Mouse (Mus musculus): ENCODE data around the gene Mamdc2. TPM values are rescaled to one million over a fixed set of nuclear protein-coding genes. Genes with fewer than 3 reads are reported as not detected.

Gene Mamdc2
- total RNA-seq, 1 experiment from 2014 or later, result 1.3 TPM

DNA sequence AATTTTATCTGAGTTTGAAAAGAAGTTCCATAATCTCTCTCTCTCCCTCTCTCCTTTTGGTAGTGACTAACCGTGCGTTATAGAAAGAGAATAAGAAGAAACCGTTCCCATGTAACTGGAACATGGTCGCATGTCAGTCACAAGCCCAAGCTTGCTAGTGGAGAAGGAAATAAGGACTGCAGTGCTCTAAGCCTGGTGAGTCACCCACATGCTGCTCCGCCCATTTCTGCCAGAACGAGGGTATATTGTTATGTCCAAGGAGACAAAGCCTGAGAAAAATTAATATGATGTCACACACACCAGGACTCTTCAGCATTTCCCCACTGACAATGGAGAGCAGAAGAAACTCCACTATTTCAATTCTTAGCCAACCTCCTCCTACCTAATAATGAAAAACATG, 93.5 kb downstream of the Mamdc2 start:
- DNase-seq, result no peak

DNA sequence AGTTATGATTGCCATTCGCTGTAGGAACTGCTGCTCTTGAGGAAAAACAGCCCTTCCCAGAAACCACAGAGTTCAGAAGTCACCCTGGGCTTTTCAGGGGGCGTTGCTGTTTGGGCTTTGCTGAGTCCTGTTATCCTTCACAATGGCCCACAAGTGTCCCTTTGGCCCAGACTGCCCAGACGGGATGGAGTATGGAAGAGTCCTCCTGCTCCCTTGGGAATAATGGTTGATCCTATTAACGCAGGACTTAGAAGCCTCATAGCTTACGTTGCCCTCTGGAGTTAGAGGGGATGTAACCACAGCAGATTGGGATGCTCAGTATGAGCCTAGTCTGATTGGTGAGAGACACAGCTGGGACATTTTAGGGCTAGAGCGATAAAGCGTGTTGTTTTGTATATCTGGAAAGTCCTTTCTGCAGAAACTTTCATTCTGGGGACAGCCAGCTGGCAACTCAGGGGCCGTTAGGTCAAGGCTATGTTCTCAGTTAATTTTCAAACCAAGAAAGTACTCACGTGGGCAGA, 94.3 kb downstream of the Mamdc2 start:
- DNase-seq, result no peak

DNA sequence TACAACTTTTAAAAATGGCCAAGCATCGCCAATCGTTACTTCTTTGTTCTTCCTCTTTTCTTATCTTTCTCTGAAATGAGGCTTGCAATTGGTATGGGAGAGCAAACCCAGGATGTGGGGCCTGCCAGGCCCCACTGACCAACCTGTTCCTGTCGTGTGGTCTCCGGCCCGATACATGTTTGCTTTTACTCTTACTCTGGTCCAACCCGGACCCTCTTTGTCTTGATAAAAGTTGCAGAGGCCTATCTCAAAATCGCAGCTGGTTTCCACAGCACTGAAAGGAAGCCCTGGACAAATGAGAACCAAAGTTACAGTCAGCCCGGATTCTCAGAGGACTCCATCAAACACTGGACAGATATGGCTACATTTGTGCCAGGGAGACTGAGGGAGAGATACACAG, 95.1 kb downstream of the Mamdc2 start:
- DNase-seq, result no peak

DNA sequence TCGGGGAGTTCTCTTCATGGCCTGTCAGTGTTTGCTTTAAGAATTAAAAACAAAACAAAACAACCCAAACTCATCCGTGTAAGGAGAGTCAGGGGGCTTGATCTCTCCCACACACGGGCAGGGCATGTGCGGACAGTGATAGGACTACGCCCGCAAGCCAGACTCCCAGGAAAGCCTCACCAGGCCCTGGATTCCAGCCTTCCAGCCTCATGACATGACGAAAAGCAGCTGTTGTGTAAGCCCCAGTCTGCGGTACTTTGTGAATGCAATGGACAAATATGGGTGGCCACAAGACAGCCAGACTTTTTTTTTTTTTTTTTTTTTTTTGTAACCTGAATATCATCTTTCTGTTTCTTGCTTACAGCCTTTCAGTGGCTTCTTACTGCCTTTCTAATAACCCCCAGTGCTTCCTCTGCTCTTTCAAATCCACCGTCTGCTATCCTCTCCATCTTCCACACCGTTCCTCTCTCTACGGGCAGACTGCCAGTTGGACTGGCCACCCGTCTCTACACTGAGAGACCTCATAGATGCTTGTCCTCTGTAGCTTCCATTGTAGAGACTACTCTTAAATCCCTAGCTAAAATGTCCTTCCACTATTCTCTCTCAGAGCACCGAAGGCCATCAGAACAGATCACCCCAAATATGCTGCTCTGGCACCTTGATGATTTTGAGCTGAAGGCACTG, 96.3 kb downstream of the Mamdc2 start:
- no peak for DNase-seq

DNA sequence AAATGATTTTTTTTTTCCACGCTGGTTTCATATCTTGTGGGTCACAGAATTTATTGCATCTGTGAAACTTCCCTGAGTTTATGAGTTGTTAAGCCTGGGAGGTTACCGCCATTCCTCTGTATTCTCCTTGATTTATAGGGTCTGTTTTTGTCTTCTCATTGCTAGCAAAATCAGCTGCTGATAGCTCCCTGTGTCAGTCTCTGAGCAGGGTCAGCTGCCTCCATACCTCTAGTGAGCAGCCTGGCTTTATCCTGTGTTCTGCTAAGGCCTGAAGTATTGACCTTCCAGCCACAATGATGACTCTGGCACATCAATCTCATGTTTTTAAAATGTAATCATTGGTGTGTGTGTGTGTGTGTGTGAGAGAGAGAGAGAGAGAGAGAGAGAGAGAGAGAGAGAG, 98.3 kb downstream of the Mamdc2 start:
- DNase-seq, result no peak

DNA sequence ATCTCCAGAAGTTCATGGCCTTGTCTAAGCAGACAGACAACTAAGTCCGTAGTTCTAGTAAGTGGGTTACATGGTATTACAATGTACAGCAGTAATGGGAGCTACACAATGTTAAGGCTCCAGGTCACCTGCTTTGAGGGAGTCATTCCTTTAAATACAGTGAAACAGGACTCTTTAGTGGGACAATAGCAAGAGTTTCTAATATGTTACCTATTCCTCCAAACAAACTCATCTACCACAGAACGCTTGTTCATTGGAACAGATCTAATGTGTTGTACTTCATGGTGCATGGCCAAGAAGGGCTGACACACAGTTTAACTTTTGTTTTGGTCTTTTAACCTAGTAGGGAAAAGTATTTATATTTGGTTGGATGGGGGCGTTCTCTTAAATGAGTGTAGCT, 105.5 kb downstream of the Mamdc2 start:
- no peak for DNase-seq

DNA sequence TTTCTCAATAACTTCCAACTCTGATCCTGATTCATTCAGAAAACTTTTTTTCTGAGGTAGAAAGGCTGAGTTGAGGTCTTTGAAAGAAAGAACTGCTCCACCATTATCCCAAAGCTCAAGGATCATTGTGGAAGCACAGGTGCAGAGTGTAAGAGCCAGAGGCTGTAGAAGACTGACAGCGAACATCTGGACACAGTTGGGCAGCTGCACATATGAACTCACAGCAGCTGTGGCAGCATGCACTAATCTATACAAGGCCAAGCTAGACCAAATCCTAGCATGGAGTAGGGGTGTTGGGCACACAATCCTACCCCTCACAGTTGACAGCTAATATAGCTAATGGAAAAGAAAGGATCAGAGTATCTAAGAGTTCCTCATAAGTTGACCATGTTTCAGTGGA, 115.4 kb downstream of the Mamdc2 start:
- DNase-seq, result no peak

DNA sequence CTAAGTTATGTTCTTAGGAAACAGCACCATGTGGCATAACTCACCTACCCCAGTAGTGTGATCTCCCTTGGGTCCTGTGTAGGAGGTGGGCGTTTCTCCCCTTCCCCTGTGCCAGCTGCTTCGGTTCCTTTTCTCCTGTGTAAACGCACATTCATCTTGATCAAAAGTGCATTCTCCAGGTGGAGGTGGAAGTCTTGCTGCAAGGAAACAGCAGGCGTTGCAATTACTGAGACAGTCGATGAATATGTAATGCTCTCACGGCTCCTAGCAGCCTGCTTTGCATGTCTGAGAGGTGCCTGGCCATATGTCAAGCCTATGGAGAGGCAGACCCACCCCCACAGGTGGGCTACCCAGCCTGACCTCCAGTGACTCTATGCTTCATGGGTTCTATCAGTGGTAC, 117.4 kb downstream of the Mamdc2 start:
- no peak for DNase-seq

DNA sequence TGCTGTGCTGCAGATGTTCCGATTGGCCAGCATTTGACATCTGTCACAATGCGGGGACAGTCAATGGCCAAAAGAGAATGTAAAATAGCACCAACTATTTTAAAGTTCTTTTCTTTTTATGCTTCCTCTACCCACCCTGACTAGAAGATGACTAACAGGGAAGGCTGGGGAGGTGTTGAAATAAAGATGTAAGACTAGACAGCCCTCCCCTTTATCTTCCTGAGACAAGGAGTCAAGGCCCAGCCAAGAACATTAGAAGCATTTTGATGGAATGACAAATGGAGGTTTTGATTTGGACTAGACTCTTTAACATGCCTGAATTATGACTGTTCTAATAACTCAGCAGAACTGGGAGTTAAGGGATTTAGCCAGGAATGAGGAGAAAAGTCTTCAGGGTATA, 118.9 kb downstream of the Mamdc2 start:
- no peak for DNase-seq

DNA sequence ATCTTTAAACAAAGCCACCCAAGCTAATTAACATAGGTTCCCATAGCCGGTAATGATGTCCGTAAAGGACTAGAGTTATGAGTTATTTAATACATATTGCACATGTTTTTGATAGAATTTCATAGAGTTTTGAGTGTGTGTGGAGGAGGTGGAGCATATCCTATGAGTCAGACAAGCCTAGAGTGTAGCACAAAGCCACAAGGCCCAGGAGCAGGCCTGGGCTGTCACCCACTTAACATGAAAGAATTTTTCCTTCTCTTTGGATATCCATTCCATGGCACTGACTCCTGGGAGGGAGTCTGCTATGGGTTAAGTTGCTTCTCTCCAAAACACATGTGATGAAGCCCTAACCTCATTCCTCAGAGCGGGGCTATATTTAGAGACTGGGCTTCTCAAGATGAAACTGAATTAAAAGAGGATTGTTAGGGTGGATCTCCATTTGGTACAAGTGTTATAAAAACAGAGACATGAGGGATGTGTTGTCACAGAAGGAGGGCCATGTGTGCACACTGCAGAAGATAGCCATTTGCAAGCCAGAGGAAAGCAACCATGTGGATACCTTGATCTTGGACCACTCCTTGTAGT, 121.1 kb downstream of the Mamdc2 start:
- DNase-seq, result no peak

DNA sequence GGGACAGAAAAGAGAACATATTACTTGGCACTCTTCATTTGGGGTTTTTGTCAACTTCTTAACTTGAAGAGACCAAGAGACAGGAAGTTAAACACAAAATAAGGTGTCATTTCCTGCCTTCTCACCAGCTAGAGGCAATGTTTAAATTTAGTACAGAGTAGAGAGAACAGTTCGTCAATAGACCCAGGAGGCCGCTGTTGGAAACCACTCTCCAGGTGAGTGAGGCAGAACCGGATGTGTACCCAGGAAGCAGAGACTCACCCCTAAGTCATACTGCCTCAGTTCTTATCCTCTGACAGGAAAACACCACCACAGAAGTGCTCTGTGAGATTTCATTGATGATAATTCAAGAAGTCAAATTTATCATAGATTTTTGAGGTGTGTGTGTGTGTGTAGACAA, 125.1 kb downstream of the Mamdc2 start:
- DNase-seq, result no peak

DNA sequence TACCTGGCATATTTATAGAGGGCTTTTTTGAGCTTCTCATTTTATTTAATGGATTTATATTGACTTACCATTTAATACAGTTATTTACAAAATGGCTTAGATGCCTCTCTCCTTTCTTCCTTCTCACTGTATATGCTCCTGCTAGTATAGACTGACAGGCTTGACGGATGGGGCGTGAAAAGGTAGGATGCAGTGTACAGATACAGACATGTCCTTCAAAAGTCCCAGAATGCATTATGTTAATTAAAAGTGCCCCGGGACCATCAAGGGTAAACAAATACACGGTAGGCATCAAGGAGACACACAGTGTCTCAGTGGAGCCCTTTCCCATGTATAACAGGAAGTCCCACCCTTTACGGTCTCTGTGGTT, 130.3 kb downstream of the Mamdc2 start:
- DNase-seq, result no peak

DNA sequence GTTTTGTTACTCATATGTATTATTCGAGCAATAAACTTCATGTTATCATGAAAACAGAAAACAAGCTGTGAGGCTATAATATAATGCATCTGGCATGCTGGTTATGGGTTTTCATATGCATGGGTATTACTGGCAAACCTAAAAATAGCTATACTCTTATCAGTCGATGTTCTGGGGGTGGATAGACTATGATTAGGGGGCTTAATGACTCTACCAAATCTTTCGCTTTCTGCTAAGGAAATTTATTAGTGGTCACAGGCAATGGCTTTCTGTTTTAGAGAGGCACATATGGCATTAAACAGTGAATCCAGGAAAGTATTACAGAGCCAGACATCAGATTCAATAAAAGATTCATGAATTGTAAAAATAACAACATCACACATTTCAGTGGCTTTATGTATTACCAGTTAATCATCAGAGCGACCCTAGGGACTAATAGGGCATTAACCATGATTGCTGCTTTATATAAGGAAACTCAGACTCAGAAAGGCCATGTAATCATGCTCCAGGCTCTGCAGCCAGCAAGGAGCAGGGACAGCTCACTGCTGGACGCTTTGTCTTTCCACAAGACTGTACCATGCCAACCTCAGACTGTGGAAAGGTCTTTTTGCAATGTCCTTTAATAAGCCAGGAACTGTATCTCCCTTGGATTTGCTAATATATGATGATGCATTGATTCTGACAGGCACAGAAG, 130.8 kb downstream of the Mamdc2 start:
- DNase-seq, result no peak

DNA sequence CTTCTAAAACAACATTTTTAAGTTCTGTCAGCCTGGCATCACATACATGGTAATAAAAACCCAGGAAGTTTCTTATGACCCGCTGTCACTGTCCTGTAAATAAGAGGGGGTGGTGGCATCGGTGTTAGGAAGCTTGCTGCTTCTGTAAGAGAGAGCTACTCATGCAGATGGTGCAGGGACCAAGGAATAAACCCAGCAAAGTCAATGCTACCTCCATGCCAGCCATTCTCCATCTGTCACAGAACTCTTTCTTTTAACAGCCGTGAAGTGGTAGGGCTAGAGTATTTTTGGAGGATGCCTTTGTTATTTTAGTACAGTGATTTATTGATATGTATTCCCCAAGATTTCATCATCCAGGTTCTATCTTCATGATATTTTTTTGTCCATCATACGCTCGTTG, 131.4 kb downstream of the Mamdc2 start:
- DNase-seq, result no peak

DNA sequence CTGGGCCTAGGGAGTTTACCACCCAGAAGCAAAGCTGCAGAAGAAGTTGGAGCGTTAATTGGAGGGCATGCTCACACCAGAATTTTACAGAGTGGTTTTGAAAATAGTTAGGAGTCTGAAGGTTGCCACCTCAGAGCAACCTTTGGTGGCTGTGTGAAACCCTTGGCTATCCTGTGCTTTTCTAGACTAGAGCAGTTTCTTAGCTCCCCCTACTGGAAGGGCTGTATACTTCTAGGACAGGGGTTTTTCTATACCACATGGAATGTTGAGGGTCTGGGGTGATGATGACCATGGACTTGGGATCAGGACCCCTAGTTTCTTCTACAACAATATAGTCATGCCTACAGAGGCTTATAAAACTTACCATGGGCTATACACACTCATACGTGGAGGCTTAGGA, 138.3 kb downstream of the Mamdc2 start:
- DNase-seq, result no peak

DNA sequence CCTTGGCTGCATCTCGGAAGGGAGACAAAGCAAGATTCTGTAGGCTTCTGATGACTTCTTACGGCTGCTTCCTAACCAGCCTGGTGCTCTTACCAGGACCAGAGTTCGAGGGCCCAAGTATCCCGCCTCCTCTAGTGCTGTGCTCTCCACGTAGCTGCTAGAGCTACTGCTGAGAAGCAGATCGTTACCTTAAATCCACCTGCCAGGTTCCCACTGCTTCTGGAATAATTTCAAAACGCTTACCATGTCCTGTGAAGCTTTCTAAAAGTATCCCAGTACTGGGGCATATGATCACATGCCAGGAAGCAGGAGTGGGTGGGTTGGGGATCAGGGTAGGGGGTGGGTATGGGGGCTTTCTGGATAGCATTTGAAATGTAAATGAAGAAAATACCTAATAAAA, 141.6 kb downstream of the Mamdc2 start:
- DNase-seq, result no peak

DNA sequence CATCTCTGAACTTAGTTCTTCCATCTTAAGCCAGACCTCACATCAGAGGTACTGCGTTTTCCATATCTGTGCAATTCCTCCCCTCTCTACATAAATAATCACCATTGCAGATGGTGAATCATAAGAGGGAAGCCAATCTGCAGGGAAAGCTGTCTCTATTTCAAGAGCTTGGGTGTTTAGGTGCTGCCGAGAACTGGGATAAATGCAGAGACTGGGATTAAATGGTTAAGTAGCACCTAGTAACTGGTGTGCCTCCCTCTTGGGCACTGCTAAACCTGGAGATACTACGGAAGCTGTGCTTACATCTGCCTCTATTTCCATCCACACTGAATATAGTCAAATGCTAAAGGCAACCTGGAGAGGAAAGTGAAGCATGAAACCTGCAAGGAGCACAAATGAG, 148.3 kb downstream of the Mamdc2 start:
- no peak for DNase-seq

DNA sequence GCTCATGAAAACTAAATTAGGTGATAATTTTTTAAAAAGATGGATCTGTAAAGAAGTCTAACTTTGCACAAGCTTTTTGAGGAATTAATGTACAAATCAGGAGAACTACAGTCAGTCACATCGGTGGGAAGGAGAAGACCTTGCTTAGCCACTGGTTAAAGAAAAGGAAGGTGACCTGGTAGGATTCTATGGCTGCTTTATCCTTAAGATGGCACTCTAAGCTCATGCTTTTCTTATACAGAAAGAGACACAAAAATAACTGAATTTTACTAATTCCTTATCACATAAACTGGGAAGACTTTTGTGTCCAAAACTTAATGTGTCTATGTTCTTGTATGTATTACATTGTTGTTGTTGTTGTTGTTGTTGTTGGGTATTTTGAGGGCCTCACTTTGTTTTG, 149.3 kb downstream of the Mamdc2 start:
- no peak for DNase-seq

DNA sequence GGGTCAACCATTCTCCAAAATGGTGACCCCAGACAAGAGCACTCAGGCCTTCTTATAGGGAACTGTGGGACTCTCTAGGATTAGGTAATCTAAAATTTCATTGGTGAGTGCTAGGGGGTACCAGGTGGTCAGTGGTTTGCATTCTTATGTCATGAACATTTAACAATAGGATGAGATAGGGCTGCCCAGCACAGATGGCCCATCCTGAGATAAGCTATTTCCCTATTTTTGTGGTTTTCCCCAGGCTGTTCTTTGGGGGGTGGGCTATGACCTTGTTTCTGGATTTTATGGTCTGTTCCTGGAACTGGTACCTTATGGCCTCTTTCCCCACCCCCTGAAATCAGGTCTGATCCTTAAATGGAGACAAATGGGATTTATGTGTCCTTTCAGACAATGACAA, 151.1 kb downstream of the Mamdc2 start:
- no peak for DNase-seq

DNA sequence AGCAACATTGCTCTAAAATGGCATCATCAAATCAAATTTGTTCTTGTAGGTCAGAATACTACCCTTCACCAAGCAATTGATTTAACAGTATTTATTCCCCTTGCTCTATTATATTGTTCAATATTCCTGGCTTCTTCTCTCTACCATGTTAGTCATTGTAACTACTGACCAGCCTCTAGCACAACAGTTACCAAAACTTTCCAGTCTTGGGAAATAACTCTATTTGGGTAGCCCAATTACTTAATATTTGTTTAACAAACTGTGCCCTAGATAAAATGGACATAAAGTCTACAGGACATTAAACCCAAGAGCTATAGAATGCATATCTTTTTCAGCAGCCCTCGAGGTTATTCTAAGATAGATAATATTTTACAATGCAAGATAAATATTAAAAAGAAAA, 159.0 kb downstream of the Mamdc2 start:
- no peak for DNase-seq

DNA sequence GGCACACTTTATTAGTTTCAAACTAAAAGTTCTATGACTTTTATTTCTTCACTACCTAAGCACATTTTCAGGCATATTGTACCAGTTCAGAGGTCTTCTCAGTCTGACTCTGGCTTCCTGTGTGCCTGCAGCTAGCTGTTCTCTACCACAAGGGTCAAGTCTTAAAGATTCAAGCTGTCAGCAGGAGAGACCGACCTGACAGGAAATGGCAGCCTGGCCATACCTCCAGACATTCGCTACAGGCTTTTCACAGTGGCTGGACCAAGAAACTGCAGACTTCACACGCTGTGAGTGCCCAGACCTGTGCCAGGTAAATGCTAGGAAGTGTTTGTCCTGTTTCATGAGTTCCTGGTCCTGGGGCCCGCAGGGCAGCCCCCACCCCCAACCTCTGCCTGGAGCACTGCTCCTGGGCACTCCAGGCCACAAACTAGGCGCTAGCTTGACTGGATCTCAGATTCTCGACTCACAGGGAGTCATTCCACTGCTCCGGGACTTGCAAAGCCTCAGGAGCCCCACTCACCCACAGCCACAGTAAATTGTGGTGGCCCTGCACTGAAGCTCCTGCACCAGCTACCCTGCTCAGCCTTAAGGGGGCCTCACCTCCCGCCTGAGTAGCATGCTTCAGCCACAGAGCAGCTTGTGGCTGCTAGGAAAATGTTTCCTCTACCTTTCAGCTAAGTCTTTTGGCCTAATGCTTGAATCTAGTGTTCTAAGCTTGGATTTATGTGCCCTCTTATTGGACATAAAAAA, 166.2 kb downstream of the Mamdc2 start:
- no peak for DNase-seq

DNA sequence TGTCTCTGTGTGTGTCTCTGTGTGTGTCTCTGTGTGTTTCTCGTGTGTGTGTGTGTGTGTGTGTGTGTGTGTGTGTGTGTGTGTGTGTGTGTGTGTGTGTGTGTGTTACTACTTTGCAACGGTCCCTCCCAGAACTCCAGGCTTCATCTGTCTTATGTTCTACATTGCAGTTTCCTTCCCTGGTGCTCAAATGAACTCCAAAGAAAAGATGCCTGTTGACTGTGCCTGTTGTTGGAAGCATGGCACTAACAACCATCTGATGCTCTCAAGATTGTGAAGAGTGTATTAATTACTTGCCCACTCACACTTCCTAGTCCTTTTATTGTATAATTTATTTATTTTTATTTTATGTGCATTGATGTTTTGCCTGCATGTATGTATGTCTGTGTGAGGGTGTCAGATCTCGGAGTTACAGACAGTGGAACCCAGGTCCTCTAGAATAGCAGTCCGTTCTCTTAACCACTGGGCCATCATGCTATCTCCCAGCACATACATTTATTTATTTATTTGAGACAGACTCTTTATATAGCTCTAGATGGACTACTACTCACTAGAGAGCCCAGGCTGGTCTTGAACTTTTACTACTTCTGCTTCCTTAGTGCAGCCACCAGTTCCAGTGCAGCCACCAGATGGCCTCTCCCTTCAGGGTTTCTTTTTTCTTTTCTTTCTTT, 174.1 kb downstream of the Mamdc2 start:
- no peak for DNase-seq

Measured in adrenal gland, postnatal 25 days (tissue).